ENCODE assay signal across 9 mouse cellular contexts in the genomic region with DNA sequence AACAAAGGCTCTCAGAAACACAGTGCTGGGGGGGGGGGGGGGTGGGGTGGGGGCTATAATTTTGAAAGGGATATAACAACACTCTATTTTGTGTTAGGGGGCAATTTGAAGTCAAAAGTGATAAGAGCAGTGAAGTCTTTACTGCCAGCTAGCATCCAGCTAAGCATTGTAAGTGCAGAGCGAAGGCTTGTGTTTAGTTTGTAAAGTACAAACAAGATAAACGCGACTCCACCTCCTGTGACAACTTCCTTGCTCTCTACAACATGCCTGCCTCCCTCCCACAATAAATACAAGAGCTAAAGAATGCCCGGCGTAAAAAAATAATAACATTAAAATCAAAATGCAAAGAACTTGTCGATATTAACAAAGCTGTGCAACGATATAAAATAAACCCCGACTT. TPM values are rescaled to one million over a fixed set of nuclear protein-coding genes. Genes with fewer than 3 reads are reported as not detected.
DNase-seq lines count a peak whose midpoint lies in the region; ATAC-seq and TF ChIP-seq lines count a peak whose summit lies in the region.
"Had no signal": no experiment of that assay in that cellular context is flagged by ENCODE, and none has a peak within 500 bp of the region (broad histone marks: within the 10 kb centered on the region; RNA-seq: fewer than 3 reads in every experiment).

No protein-coding gene starts in this region.

- peaks cover 12% of the 10 kb centered on the region; the same call in 1 of the 2 replicates for H3K36me3 ChIP-seq in heart, embryonic 13.5 days
- H3K36me3 ChIP-seq in lung, embryonic 15.5 days: no peaks in the 10 kb centered on the region
- no peaks in the 10 kb centered on the region for H3K36me3 ChIP-seq in embryonic facial prominence, embryonic 15.5 days
- peaks cover 2% of the 10 kb centered on the region for H3K36me3 ChIP-seq in myocyte (ENCODE audit: control insufficient read depth, insufficient read depth)

- peak overlapping the region; percentile 36 for H3K4me3 ChIP-seq in heart, embryonic 13.5 days
- peak overlapping the region; percentile 27; the same call in 1 of the 2 replicates for H3K4me3 ChIP-seq in lung, embryonic 15.5 days
- H3K4me3 ChIP-seq in embryonic facial prominence, embryonic 15.5 days (replicated peaks): no peak overlapping the region
- H3K4me3 ChIP-seq in myocyte: peak overlapping the region; percentile 16

- H3K9me3 ChIP-seq in heart, embryonic 13.5 days: no peaks in the 10 kb centered on the region
- H3K9me3 ChIP-seq in lung, embryonic 15.5 days: no peaks in the 10 kb centered on the region
- H3K9me3 ChIP-seq in embryonic facial prominence, embryonic 15.5 days (replicated peaks): no peaks in the 10 kb centered on the region

- WGBS in heart, embryonic 13.5 days: 44% methylated on average over 8 of the region's 8 CpGs
- 29% methylated on average over 8 of the region's 8 CpGs for WGBS in lung, embryonic 15.5 days
- WGBS in embryonic facial prominence, embryonic 15.5 days: 68% methylated on average over 8 of the region's 8 CpGs

- H3K79me2 ChIP-seq in myocyte (ENCODE audit: control insufficient read depth, insufficient read depth): peaks cover 77% of the 10 kb centered on the region

- H3ac ChIP-seq in myocyte (ENCODE audit: control insufficient read depth, insufficient read length): no peak overlapping the region

- peak overlapping the region; percentile 90 for H3K27ac ChIP-seq in heart, embryonic 13.5 days (replicated peaks)
- H3K27ac ChIP-seq in lung, embryonic 15.5 days: peak overlapping the region; percentile 95
- peak overlapping the region; percentile 89 for H3K27ac ChIP-seq in embryonic facial prominence, embryonic 15.5 days (replicated peaks)

- H3K27me3 ChIP-seq in heart, embryonic 13.5 days (replicated peaks): no peaks in the 10 kb centered on the region
- no peaks in the 10 kb centered on the region for H3K27me3 ChIP-seq in lung, embryonic 15.5 days
- H3K27me3 ChIP-seq in embryonic facial prominence, embryonic 15.5 days: no peaks in the 10 kb centered on the region
- H3K27me3 ChIP-seq in myocyte (ENCODE audit: control insufficient read depth, insufficient read depth, insufficient read length): no peaks in the 10 kb centered on the region

- intact Hi-C loops in heart, postnatal 14 days (cut with DNase I): loop anchor here (5.0 kb wide), 1 partner anchor 39 kb away; the partner anchor contains the start of gene App

- H3K4me1 ChIP-seq in heart, embryonic 13.5 days: peaks cover 87% of the 10 kb centered on the region
- H3K4me1 ChIP-seq in lung, embryonic 15.5 days: peaks cover 56% of the 10 kb centered on the region
- peaks cover 42% of the 10 kb centered on the region for H3K4me1 ChIP-seq in embryonic facial prominence, embryonic 15.5 days

- H3K9ac ChIP-seq in heart, embryonic 13.5 days: peak overlapping the region; percentile 29; the same call in 1 of the 2 replicates
- no peak overlapping the region for H3K9ac ChIP-seq in lung, embryonic 15.5 days
- no peak overlapping the region for H3K9ac ChIP-seq in embryonic facial prominence, embryonic 15.5 days

- H3K4me2 ChIP-seq in heart, embryonic 13.5 days: peak overlapping the region; percentile 64
- H3K4me2 ChIP-seq in lung, embryonic 15.5 days: peak overlapping the region; percentile 48
- H3K4me2 ChIP-seq in embryonic facial prominence, embryonic 15.5 days (replicated peaks): peak overlapping the region; percentile 27; the same call in 1 of the 2 replicates
- peak overlapping the region; percentile 89 for H3K4me2 ChIP-seq in myocyte (ENCODE audit: low read depth)

- no peak for ATAC-seq in heart, embryonic 13.5 days (ENCODE audit: extremely low read depth, insufficient number of reproducible peaks, low FRiP score, low TSS enrichment)
- no peak; the same call in 1 of the 2 replicates for ATAC-seq in lung, embryonic 15.5 days (ENCODE audit: borderline replicate concordance, extremely low read depth, low FRiP score, low TSS enrichment)
- ATAC-seq in embryonic facial prominence, embryonic 15.5 days (ENCODE audit: insufficient number of reproducible peaks, low FRiP score, low TSS enrichment, low read depth): no peak
- no peak for ATAC-seq in activated CD4-positive, CD25-positive, alpha-beta regulatory T cell, adult 4 months
- ATAC-seq: CD4-positive, CD25-positive, alpha-beta regulatory T cell, adult 4 months had no signal

- DNase-seq in heart, postnatal 14 days: no peak
- no peak for DNase-seq in lung, adult 18-20 months
- no peak for DNase-seq in natural killer cell, adult 2 months (ENCODE audit: low spot score in 2 of 2)

- no peak for TF ChIP-seq POLR2A in myocyte (IDR thresholded peaks at IDR 0.05; ENCODE audit: insufficient read length, low read depth)

TF ChIP-seq in myocyte, 11 proteins besides CTCF, POLR2A, EP300 and RAD21:
- TF ChIP-seq TCF3 (IDR thresholded peaks at IDR 0.05; ENCODE audit: insufficient read length, low read depth) (no peak), USF1 (IDR thresholded peaks at IDR 0.05; ENCODE audit: low read depth) (no peak), TCF12 (IDR thresholded peaks at IDR 0.05; ENCODE audit: insufficient read depth, poor library complexity, severe bottlenecking) (no peak), MYOG (IDR thresholded peaks at IDR 0.05; ENCODE audit: control insufficient read depth in 1 of 3, insufficient read depth in 1 of 3, insufficient read length in 2 of 3, low read depth in 2 of 3) (no peak), REST (IDR thresholded peaks at IDR 0.05; ENCODE audit: insufficient read depth, insufficient read length) (no peak), E2F4 (IDR thresholded peaks at IDR 0.05; ENCODE audit: insufficient read depth) (no peak), SRF (IDR thresholded peaks at IDR 0.05; ENCODE audit: control insufficient read depth, insufficient read length, low read depth) (no peak), MAX (IDR thresholded peaks at IDR 0.05; ENCODE audit: low read depth) (no peak), MYOD1 (IDR thresholded peaks at IDR 0.05; ENCODE audit: control insufficient read depth in 1 of 3, insufficient read length in 2 of 3, low read depth in 2 of 3) (no peak), POLR2AphosphoS2 (IDR thresholded peaks at IDR 0.05; ENCODE audit: insufficient read length, low read depth) (no peak)

RNA-seq across cellular contexts. Expression of gene App, which starts 40.5 kb away (rescaled TPM):
- polyA plus RNA-seq in heart, embryonic 13.5 days (2015; fragmentation: Nextera tagmentation; extraction: Ambion mirVana): 165 and 166 TPM in 2 replicates
- total RNA-seq in heart, postnatal 14 days (2021): 100 to 1,000 TPM; 184 to 199 TPM
- polyA plus RNA-seq in lung, embryonic 15.5 days (2015; fragmentation: Nextera tagmentation; extraction: Ambion mirVana): 261 and 264 TPM in 2 replicates
- polyA plus RNA-seq in embryonic facial prominence, embryonic 15.5 days (2015; fragmentation: Nextera tagmentation; extraction: Ambion mirVana): 233 and 261 TPM in 2 replicates
- polyA plus RNA-seq in myocyte (2012; fragmentation: generic; extraction: Trizol): 207 TPM
- polyA plus RNA-seq in activated CD4-positive, CD25-positive, alpha-beta regulatory T cell, adult 4 months (2017; shearing (Covaris generic)): under 1 TPM; 0.07 to 0.22 TPM

Comparison
In these comparisons a context has a peak if more than half of its experiments do, and no peak if none do; other contexts are left out.
1. H3K4me2 ChIP-seq: peak in every context shown above with its lines; median percentile 89 in myocyte; 64 in heart, embryonic 13.5 days; 48 in lung, embryonic 15.5 days; 27 in embryonic facial prominence, embryonic 15.5 days.
2. RNA of gene App, which starts 40.5 kb away (polyA plus RNA-seq): 261 to 264 TPM in lung, embryonic 15.5 days, 233 to 261 TPM in embryonic facial prominence, embryonic 15.5 days, 207 TPM in myocyte (single experiment) and 165 to 166 TPM in heart, embryonic 13.5 days; 0.07 to 0.22 TPM in activated CD4-positive, CD25-positive, alpha-beta regulatory T cell, adult 4 months; every median in the first group is over 100 times any median in the second.
3. Peak in every context shown above with its lines, with median percentiles within 50 percentile points of each other: H3K27ac ChIP-seq.